Mouse (Mus musculus): Measurements from ENCODE around the gene Tmem178b.

DNA sequence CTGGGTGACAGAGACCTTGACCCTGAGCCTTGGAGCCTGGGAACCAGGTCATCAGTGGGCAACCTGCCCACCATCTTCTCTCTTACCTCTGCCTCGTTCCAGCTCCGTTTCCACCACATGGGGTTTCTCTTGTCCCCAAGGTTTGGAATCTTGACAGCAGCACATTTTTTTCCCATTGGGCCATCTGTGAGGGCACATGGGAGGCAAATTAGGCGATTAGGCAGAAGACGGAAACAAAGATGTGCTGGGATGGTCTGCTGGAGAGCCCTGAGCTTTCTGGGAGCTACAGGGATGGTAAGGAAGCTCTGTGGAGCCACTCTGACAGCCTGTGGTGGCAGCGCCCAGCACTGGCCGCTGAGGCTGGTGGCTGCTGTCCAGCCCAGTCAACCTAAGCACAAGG lies 300.5 kb downstream of the Tmem178b start:
- TF ChIP-seq GATA1 (IDR thresholded peaks at IDR 0.05; ENCODE audit: low read length) = no peak
- TF ChIP-seq TAL1 (IDR thresholded peaks at IDR 0.05; ENCODE audit: low read length) = no peak
